Mouse (Mus musculus) olfactory bulb, adult 2 months (tissue): ENCODE data around the gene Lingo2.

Source experiments
- CTCF ChIP-seq: fragments of 200-500 bp; IDR thresholded peaks from 2 replicates; pipeline ENCODE4 v1.5.1; 2012; ENCODE audit warnings: low read depth, mild to moderate bottlenecking, low read length, moderate library complexity; ENCODE audit not compliant: insufficient read depth
- POLR2A ChIP-seq: fragments of 200-500 bp; IDR thresholded peaks from 2 replicates; pipeline ENCODE4 v1.6.1; 2012; ENCODE audit warnings: mild to moderate bottlenecking, low read depth, low read length, moderate library complexity; ENCODE audit not compliant: insufficient read depth

- TF ChIP-seq POLR2A (no peak), CTCF (no peak)
Measured at GRCm38 (mm10) chr4:35766905-35767304, 1184.6 kb downstream of the Lingo2 start.
